Mouse (Mus musculus): Measurements from ENCODE around the gene P2ry6.

DNA sequence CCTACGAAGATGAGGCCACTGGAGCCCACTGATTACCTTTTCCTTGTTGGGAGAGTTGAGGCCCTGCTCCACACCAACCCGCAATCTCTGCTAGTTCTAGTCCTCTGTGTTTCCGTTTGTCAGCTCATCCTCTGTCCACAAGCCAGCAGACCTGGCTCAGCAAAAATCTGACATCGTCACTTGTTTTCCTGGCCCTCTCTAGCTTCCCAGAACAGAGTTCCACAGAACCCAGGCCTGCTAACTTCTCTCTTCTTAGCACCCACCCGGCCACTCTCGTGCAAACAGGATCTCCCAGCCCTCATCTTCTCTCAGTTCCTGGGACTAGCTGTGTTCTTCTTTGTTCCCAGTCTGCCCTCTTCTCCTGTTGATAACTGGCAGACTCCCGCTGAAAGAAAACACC, 21.8 kb downstream of the P2ry6 start:
- TF ChIP-seq CTCF (IDR thresholded peaks at IDR 0.05; ENCODE audit: extremely low read depth, insufficient read depth, low read length) (no peak), POLR2A (IDR thresholded peaks at IDR 0.05; ENCODE audit: extremely low read depth, insufficient read depth, low read length) (no peak)
